ENCODE assay signal across 19 mouse cellular contexts in the genomic region with DNA sequence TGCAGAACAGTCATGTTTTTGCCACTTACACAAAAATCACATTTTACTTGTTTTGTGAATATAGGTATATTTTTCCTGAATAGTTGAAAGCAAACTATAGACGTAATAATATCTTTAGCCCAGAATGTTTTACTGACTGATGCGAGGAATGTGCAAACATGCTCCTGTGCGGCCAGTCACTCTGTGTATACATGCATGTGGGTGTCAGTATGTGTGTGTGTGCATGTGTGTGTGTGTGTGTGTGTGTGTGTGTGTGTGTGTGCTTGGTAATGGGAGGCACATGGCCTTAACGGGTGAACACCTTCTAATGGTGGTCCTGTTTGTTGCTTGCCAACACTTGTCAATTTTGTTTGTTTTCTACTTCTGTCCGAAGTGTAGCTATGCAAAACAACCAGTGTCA.
A peak's percentile ranks its signal among the peaks of the same experiment; 100 is the strongest.
DNase-seq lines count a peak whose midpoint lies in the region; ATAC-seq and TF ChIP-seq lines count a peak whose summit lies in the region.
"Had no signal": no experiment of that assay in that cellular context is flagged by ENCODE, and none has a peak within 500 bp of the region (broad histone marks: within the 10 kb centered on the region; RNA-seq: fewer than 3 reads in every experiment).

No protein-coding gene starts in this region.

- no peaks in the 10 kb centered on the region for H3K27me3 ChIP-seq in hindbrain, embryonic 14.5 days (ENCODE audit: control insufficient read depth, insufficient read depth, low read length)
- H3K27me3 ChIP-seq in hindbrain, embryonic 10.5 days (ENCODE audit: insufficient read depth, poor library complexity, severe bottlenecking), result no peaks in the 10 kb centered on the region
- H3K27me3 ChIP-seq in midbrain, embryonic 12.5 days, result no peaks in the 10 kb centered on the region
- H3K27me3 ChIP-seq in midbrain, embryonic 10.5 days (ENCODE audit: low read depth, poor library complexity, severe bottlenecking), result no peaks in the 10 kb centered on the region
- no peaks in the 10 kb centered on the region for H3K27me3 ChIP-seq in midbrain, embryonic 16.5 days (ENCODE audit: control insufficient read depth, insufficient read depth, low read depth, low read length)
- H3K27me3 ChIP-seq: embryonic facial prominence, embryonic 12.5 days; forebrain, embryonic 12.5 days; heart, embryonic 12.5 days; hindbrain, embryonic 15.5 days had no signal

- H3K9ac ChIP-seq in hindbrain, embryonic 14.5 days, result no peak overlapping the region
- no peak overlapping the region for H3K9ac ChIP-seq in midbrain, embryonic 12.5 days (replicated peaks)
- H3K9ac ChIP-seq in midbrain, embryonic 16.5 days (ENCODE audit: low read depth, low read length), result no peak overlapping the region
- H3K9ac ChIP-seq: embryonic facial prominence, embryonic 12.5 days; forebrain, embryonic 12.5 days; heart, embryonic 12.5 days; hindbrain, embryonic 15.5 days had no signal

- no peak overlapping the region for H3K4me2 ChIP-seq in hindbrain, embryonic 14.5 days (replicated peaks)
- H3K4me2 ChIP-seq in midbrain, embryonic 12.5 days (replicated peaks), result no peak overlapping the region
- H3K4me2 ChIP-seq in midbrain, embryonic 16.5 days (ENCODE audit: low read length), result no peak overlapping the region
- H3K4me2 ChIP-seq: forebrain, embryonic 12.5 days; heart, embryonic 12.5 days; hindbrain, embryonic 15.5 days had no signal

- no peak for ATAC-seq in hindbrain, embryonic 14.5 days (ENCODE audit: low FRiP score)
- ATAC-seq in midbrain, embryonic 12.5 days (ENCODE audit: low FRiP score, low read depth), result no peak
- ATAC-seq in midbrain, embryonic 16.5 days, result no peak
- ATAC-seq: CD4-positive, CD25-positive, alpha-beta regulatory T cell, adult 4 months; inflammation-experienced regulatory T-cells, adult 6 months had no signal

- 84% methylated on average over 5 of the region's 5 CpGs for WGBS in hindbrain, embryonic 14.5 days
- WGBS in hindbrain, embryonic 10.5 days, result 87% methylated on average over 5 of the region's 5 CpGs
- WGBS in midbrain, embryonic 12.5 days, result 86% methylated on average over 5 of the region's 5 CpGs
- 87% methylated on average over 5 of the region's 5 CpGs for WGBS in midbrain, embryonic 10.5 days
- 78% methylated on average over 5 of the region's 5 CpGs for WGBS in midbrain, embryonic 16.5 days

- TF ChIP-seq CTCF in embryonic fibroblast, embryonic 13.5 days (IDR thresholded peaks at IDR 0.05; ENCODE audit: borderline replicate concordance, insufficient read depth, low read length), result no peak

- no peaks in the 10 kb centered on the region for H3K9me3 ChIP-seq in hindbrain, embryonic 14.5 days (ENCODE audit: control insufficient read depth, low read length)
- no peaks in the 10 kb centered on the region for H3K9me3 ChIP-seq in hindbrain, embryonic 10.5 days
- H3K9me3 ChIP-seq in midbrain, embryonic 12.5 days, result no peaks in the 10 kb centered on the region
- no peaks in the 10 kb centered on the region for H3K9me3 ChIP-seq in midbrain, embryonic 10.5 days (replicated peaks)
- H3K9me3 ChIP-seq in midbrain, embryonic 16.5 days (replicated peaks; ENCODE audit: control insufficient read depth, low read length, poor library complexity, severe bottlenecking), result no peaks in the 10 kb centered on the region
- H3K9me3 ChIP-seq: embryonic facial prominence, embryonic 12.5 days; forebrain, embryonic 12.5 days; heart, embryonic 12.5 days; hindbrain, embryonic 15.5 days had no signal

- H3K27ac ChIP-seq in hindbrain, embryonic 14.5 days, result peak overlapping the region; percentile 77; the same call in 1 of the 2 replicates
- no peak overlapping the region for H3K27ac ChIP-seq in hindbrain, embryonic 10.5 days
- H3K27ac ChIP-seq in midbrain, embryonic 12.5 days (replicated peaks), result peak overlapping the region; percentile 61; the same call in 1 of the 2 replicates
- no peak overlapping the region for H3K27ac ChIP-seq in midbrain, embryonic 10.5 days (replicated peaks)
- peak overlapping the region; percentile 74 for H3K27ac ChIP-seq in embryonic fibroblast, embryonic 13.5 days (ENCODE audit: insufficient read depth, low read length)
- peak overlapping the region; percentile 81; the same call in 1 of the 2 replicates for H3K27ac ChIP-seq in midbrain, embryonic 16.5 days (ENCODE audit: low read length)
- H3K27ac ChIP-seq: forebrain, embryonic 12.5 days had no signal

- H3K4me1 ChIP-seq in hindbrain, embryonic 14.5 days (replicated peaks; ENCODE audit: control insufficient read depth, insufficient read depth, low read length), result no peaks in the 10 kb centered on the region; the same call in 1 of the 2 replicates
- no peaks in the 10 kb centered on the region for H3K4me1 ChIP-seq in hindbrain, embryonic 10.5 days (replicated peaks)
- H3K4me1 ChIP-seq in midbrain, embryonic 12.5 days, result no peaks in the 10 kb centered on the region
- H3K4me1 ChIP-seq in midbrain, embryonic 10.5 days, result no peaks in the 10 kb centered on the region
- H3K4me1 ChIP-seq in embryonic fibroblast, embryonic 13.5 days (ENCODE audit: control insufficient read depth, insufficient read depth, low read length), result peaks cover 2% of the 10 kb centered on the region
- H3K4me1 ChIP-seq in midbrain, embryonic 16.5 days (ENCODE audit: control insufficient read depth, insufficient read depth, low read length), result 0 out of 2 replicates have a peak, but pooled peaks cover 6% of the 10 kb centered on the region

- no peak overlapping the region for H3K4me3 ChIP-seq in hindbrain, embryonic 14.5 days (replicated peaks; ENCODE audit: low read length)
- H3K4me3 ChIP-seq in hindbrain, embryonic 10.5 days, result no peak overlapping the region
- H3K4me3 ChIP-seq in midbrain, embryonic 12.5 days, result no peak overlapping the region
- no peak overlapping the region for H3K4me3 ChIP-seq in midbrain, embryonic 10.5 days
- no peak overlapping the region for H3K4me3 ChIP-seq in embryonic fibroblast, embryonic 13.5 days (ENCODE audit: insufficient read depth, low read length)
- H3K4me3 ChIP-seq in midbrain, embryonic 16.5 days (ENCODE audit: low read depth, low read length), result no peak overlapping the region
- H3K4me3 ChIP-seq: embryonic facial prominence, embryonic 12.5 days; forebrain, embryonic 12.5 days; heart, embryonic 12.5 days; hindbrain, embryonic 15.5 days had no signal

- no peak for DNase-seq in hindbrain, embryonic 14.5 days (ENCODE audit: low spot score)
- no peak for DNase-seq in hindbrain, embryonic 10.5 days (ENCODE audit: low spot score)
- no peak for DNase-seq in midbrain, embryonic 10.5 days (ENCODE audit: low spot score)
- no peak for DNase-seq in thymus, postnatal 36 days
- DNase-seq in spleen, adult 12 weeks (ENCODE audit: low spot score), result no peak
- DNase-seq: cerebellum, adult 11-12 months; cerebellum, adult 9-11 months; cerebellum, postnatal 36 days; gastrocnemius, postnatal 10 days had no signal

- no peaks in the 10 kb centered on the region for H3K36me3 ChIP-seq in hindbrain, embryonic 14.5 days (replicated peaks; ENCODE audit: control insufficient read depth, insufficient read depth)
- no peaks in the 10 kb centered on the region for H3K36me3 ChIP-seq in hindbrain, embryonic 10.5 days
- H3K36me3 ChIP-seq in midbrain, embryonic 12.5 days, result no peaks in the 10 kb centered on the region
- H3K36me3 ChIP-seq in midbrain, embryonic 10.5 days, result no peaks in the 10 kb centered on the region
- H3K36me3 ChIP-seq in midbrain, embryonic 16.5 days (ENCODE audit: control insufficient read depth, insufficient read depth, low read length), result no peaks in the 10 kb centered on the region
- H3K36me3 ChIP-seq: embryonic facial prominence, embryonic 12.5 days; forebrain, embryonic 12.5 days; G1E; heart, embryonic 12.5 days; hindbrain, embryonic 15.5 days had no signal

- no peak for TF ChIP-seq POLR2A in embryonic fibroblast, embryonic 13.5 days (IDR thresholded peaks at IDR 0.05; ENCODE audit: low read depth, low read length)

Comparison
In these comparisons a context has a peak if more than half of its experiments do, and no peak if none do; other contexts are left out.
1. H3K27ac ChIP-seq: peak in hindbrain, embryonic 14.5 days (single experiment), midbrain, embryonic 12.5 days (single experiment), embryonic fibroblast, embryonic 13.5 days (single experiment) and midbrain, embryonic 16.5 days (single experiment); none in hindbrain, embryonic 10.5 days (single experiment) and midbrain, embryonic 10.5 days (single experiment).